13 mouse cellular contexts compared by ENCODE assay signal in the genomic region with DNA sequence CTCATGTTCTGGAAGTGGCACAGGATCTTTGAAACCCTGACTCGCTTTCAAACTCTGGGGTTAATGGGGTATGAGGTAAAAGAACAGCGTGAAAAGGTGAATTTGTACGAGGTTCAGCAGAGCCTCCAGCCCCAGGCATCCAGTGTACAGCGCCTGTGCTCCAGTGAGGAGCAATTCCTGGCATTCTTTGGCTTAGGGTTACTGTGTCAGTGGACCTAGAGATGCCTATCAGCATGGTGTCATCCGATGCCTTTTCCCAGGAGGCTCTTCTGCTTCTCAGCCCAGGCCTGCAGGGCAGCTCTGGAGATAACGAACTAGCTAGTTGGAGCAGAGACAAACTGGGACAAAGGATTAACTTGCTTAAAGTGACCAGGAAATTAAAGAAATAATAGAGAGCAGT.
DNase-seq lines count a peak whose midpoint lies in the region; ATAC-seq and TF ChIP-seq lines count a peak whose summit lies in the region.
"Had no signal": no experiment of that assay in that cellular context is flagged by ENCODE, and none has a peak within 500 bp of the region (broad histone marks: within the 10 kb centered on the region; RNA-seq: fewer than 3 reads in every experiment).

No protein-coding gene starts in this region.

- no peak overlapping the region for H3K4me2 ChIP-seq in embryonic facial prominence, embryonic 14.5 days (ENCODE audit: low read depth, low read length)

- H3K4me3 ChIP-seq in kidney, adult 2 months (ENCODE audit: insufficient read depth, low read depth, low read length), result no peak overlapping the region
- H3K4me3 ChIP-seq in ES-Bruce4 (ENCODE audit: low read depth, low read length), result no peak overlapping the region
- no peak overlapping the region for H3K4me3 ChIP-seq in embryonic facial prominence, embryonic 14.5 days (ENCODE audit: low read depth, low read length)
- no peak overlapping the region for H3K4me3 ChIP-seq in thymus, adult 2 months (ENCODE audit: control insufficient read depth, insufficient read depth, low read length)

- WGBS in kidney, adult 2 months, result 31% methylated on average over 6 of the region's 6 CpGs
- 15% methylated on average over 6 of the region's 6 CpGs for WGBS in embryonic facial prominence, embryonic 14.5 days
- WGBS in thymus, adult 2 months, result 75% methylated on average over 6 of the region's 6 CpGs

- TF ChIP-seq EP300 in ES-Bruce4 (IDR thresholded peaks at IDR 0.05; ENCODE audit: insufficient read depth, low read depth, low read length), result peak; percentile 61; the same call in 1 of the 2 replicates

- no peaks in the 10 kb centered on the region for H3K36me3 ChIP-seq in kidney, adult 2 months (ENCODE audit: control insufficient read depth, insufficient read depth, low read length)
- peaks cover 13% of the 10 kb centered on the region for H3K36me3 ChIP-seq in ES-Bruce4 (ENCODE audit: control insufficient read depth, insufficient read depth, low read length, poor library complexity, severe bottlenecking)
- H3K36me3 ChIP-seq in embryonic facial prominence, embryonic 14.5 days (ENCODE audit: control insufficient read depth, insufficient read depth, low read length), result no peaks in the 10 kb centered on the region
- H3K36me3 ChIP-seq in thymus, adult 2 months (ENCODE audit: control insufficient read depth, insufficient read depth, low read length), result no peaks in the 10 kb centered on the region

- H3K9ac ChIP-seq in ES-Bruce4 (ENCODE audit: low read depth, poor library complexity, severe bottlenecking), result no peak overlapping the region
- no peak overlapping the region for H3K9ac ChIP-seq in embryonic facial prominence, embryonic 14.5 days (ENCODE audit: low read depth, low read length)

- no peaks in the 10 kb centered on the region for H3K9me3 ChIP-seq in ES-Bruce4 (replicated peaks; ENCODE audit: control insufficient read depth, insufficient read depth, low read length, poor library complexity, severe bottlenecking)
- H3K9me3 ChIP-seq in embryonic facial prominence, embryonic 14.5 days (ENCODE audit: control insufficient read depth, low read length), result no peaks in the 10 kb centered on the region

- no peak for TF ChIP-seq POLR2A in kidney, adult 2 months (IDR thresholded peaks at IDR 0.05; ENCODE audit: low read depth, low read length)
- TF ChIP-seq POLR2A in ES-Bruce4 (IDR thresholded peaks at IDR 0.05; ENCODE audit: insufficient read depth, low read length), result no peak
- no peak for TF ChIP-seq POLR2A in thymus, adult 2 months (IDR thresholded peaks at IDR 0.05; ENCODE audit: control insufficient read depth, extremely low read depth, insufficient read depth, low read length, poor library complexity)

- H3K27ac ChIP-seq in kidney, adult 2 months (ENCODE audit: insufficient read depth, low read depth, low read length), result no peak overlapping the region
- H3K27ac ChIP-seq in ES-Bruce4 (ENCODE audit: insufficient read depth, low read length), result peak overlapping the region; percentile 73
- no peak overlapping the region for H3K27ac ChIP-seq in embryonic facial prominence, embryonic 14.5 days (replicated peaks; ENCODE audit: low read depth, low read length)
- no peak overlapping the region for H3K27ac ChIP-seq in thymus, adult 2 months (ENCODE audit: control insufficient read depth, insufficient read depth, low read length)

- no peaks in the 10 kb centered on the region for H3K27me3 ChIP-seq in kidney, adult 2 months (replicated peaks; ENCODE audit: control insufficient read depth, insufficient read depth, low read length)
- no peaks in the 10 kb centered on the region for H3K27me3 ChIP-seq in ES-Bruce4 (ENCODE audit: control insufficient read depth, insufficient read depth, low read length, poor library complexity, severe bottlenecking)
- H3K27me3 ChIP-seq in embryonic facial prominence, embryonic 14.5 days (replicated peaks; ENCODE audit: control insufficient read depth, insufficient read depth, low read length), result no peaks in the 10 kb centered on the region
- no peaks in the 10 kb centered on the region for H3K27me3 ChIP-seq in thymus, adult 2 months (ENCODE audit: control insufficient read depth, insufficient read depth, low read length)
- H3K27me3 ChIP-seq: CH12.LX had no signal

- TF ChIP-seq CTCF in kidney, adult 2 months (conservative IDR thresholded peaks at IDR 0.05; ENCODE audit: insufficient read depth, insufficient read length, low read depth, low read length), result no peak
- no peak for TF ChIP-seq CTCF in ES-Bruce4 (IDR thresholded peaks at IDR 0.05; ENCODE audit: low read depth, low read length)
- no peak for TF ChIP-seq CTCF in thymus, adult 2 months (IDR thresholded peaks at IDR 0.05; ENCODE audit: borderline replicate concordance, control insufficient read depth, extremely low read depth, insufficient read depth, low read length, poor library complexity)

- DNase-seq in kidney, adult 2 months, result peak; percentile 26
- DNase-seq in kidney, adult 18-20 months, result no peak
- DNase-seq in Muller cell, postnatal 12 days (ENCODE audit: inconsistent ontology term), result peak; percentile 76
- peak; percentile 62 for DNase-seq in embryonic facial prominence, embryonic 14.5 days (ENCODE audit: low spot score)
- DNase-seq in adrenal gland, postnatal 4 days (ENCODE audit: low spot score in 2 of 2), result no peak
- DNase-seq in thymus, adult 2 months, result no peak
- DNase-seq: cerebellum, adult 11-12 months; heart, postnatal 10 days; layer of hippocampus, adult 9-11 months; right cerebral cortex, postnatal 14 days had no signal

- peak; percentile 78 for ATAC-seq in embryonic facial prominence, embryonic 14.5 days (ENCODE audit: low read depth)
- ATAC-seq: inflammation-experienced regulatory T-cells, adult 6 months had no signal

- peaks cover 8% of the 10 kb centered on the region; the same call in 1 of the 2 replicates for H3K4me1 ChIP-seq in kidney, adult 2 months (ENCODE audit: control insufficient read depth, insufficient read depth, low read length)
- H3K4me1 ChIP-seq in ES-Bruce4 (ENCODE audit: control insufficient read depth, insufficient read depth, low read length), result peaks cover 8% of the 10 kb centered on the region
- peaks cover 14% of the 10 kb centered on the region; the same call in 1 of the 2 replicates for H3K4me1 ChIP-seq in embryonic facial prominence, embryonic 14.5 days (ENCODE audit: control insufficient read depth, insufficient read depth, low read length)
- H3K4me1 ChIP-seq in thymus, adult 2 months (replicated peaks; ENCODE audit: control insufficient read depth, insufficient read depth, low read length), result no peaks in the 10 kb centered on the region

Comparison
In these comparisons a context has a peak if more than half of its experiments do, and no peak if none do; other contexts are left out.
1. DNase-seq: peak in kidney, adult 2 months (single experiment), Muller cell, postnatal 12 days (single experiment) and embryonic facial prominence, embryonic 14.5 days (single experiment); none in kidney, adult 18-20 months (single experiment), adrenal gland, postnatal 4 days (0 of 2) and thymus, adult 2 months (single experiment).